Mouse (Mus musculus): ENCODE data around the gene Mrgprg. TPM values are rescaled to one million over a fixed set of nuclear protein-coding genes. Genes with fewer than 3 reads are reported as not detected.

Mrgprg gene
- 5.9 TPM in 1 of 2 replicates, not detected in the other for polyA plus RNA-seq (2012; rRNA removed; ENCODE audit: low replicate concordance)

DNA sequence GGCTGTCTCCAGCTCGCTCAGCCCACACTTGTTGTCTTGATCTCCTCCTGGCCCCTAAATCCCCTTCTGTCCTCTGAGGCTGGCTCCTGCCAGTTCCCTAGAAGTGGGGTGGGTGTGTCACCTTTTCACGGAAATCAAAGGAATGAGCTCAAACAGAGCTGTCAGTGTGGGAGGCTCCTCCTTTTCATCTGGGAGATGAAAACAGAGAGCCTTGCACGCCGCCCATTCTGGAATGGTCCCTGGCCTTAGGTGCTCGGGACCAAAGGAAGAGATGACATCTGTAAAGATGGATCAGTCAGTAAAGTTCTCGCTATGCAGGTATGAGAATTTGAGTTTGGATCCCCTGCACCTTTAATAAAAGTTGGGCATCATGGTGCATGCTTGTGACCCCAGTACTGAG lies at the start of gene Mrgprg:
Gene Mrgprg, minus strand, starts transcription at position 101 of the 400 bp plus-strand sequence.

DNA sequence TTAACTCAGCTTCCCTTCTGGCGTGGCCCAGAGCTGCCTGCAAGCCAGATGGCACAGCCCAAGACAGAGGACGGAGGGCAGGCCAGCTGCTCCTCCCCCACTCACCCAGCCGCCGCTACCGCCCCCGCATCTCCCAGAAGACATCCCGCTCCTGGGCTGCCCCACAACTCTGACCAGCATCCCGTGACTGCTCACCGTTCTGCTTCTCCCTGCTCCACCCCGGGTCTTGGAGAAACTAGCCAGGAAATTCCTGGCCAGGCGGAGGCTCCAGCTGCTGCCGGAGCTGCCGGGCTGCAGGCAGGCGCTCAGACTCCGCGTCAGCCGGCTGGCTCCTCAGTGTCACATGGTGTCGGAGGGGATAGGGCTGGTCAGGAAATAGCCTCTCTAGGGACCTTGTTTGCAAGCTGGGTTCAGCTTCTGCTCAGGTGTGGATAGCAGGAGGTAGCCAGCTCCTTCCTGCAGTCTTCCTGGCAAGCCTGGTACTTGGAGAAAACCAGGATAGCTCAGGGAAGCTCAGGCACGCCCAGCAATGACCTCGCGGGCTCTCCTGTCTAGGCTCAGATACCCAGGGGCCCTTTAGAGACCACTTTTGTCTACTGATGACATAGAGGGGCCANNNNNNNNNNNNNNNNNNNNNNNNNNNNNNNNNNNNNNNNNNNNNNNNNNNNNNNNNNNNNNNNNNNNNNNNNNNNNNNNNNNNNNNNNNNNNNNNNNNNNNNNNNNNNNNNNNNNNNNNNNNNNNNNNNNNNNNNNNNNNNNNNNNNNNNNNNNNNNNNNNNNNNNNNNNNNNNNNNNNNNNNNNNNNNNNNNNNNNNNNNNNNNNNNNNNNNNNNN lies 17.4 kb upstream of the Mrgprg start, which contains the start of gene Mrgpre:
Gene Mrgpre, minus strand, starts transcription at position 505 of the 834 bp plus-strand sequence.

DNA sequence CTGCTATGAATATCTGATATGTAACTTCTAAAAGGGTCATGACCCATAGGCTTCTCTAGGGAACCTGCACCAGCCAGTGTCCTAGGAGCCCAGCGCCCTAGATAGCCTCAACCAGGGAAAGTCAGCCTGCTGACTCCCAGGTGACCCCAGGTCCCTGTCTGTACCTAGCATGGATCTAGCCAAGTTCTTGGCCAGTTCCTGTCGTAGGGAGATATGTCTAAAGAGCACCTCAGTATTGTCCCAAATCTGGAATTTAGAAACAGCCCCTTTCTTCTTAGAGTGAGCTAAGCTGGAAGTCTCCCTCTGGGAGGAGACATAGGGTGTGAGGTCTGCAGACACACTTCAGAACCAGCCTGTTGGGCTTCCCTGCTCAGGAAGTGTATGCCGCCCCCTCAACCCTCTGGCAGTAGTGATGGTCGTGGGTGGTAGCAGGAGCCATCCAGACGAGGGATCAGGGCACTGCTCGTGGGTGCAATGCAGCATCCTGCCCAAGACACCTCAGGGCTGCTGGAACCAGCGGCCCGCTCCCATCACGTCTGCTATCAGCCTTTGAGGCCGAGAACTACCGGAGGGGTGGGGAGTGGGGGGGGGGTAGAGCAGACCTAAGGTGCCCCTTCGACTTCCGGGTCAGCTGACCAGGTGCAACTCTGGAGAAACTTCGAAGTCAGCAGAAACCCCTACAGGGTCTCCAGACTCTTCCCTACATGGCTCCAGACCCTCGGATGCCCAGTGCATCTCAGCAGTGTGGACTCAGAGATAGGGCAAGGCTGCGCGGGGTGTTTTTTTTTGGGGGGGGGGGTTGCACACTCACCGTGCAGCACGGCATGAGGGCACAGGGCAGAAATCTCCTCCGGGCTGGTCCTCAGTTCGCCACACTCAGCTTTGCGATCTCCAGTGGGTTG lies 10.4 kb downstream of the Mrgprg start, which contains the start of gene Osbpl5:
Gene Osbpl5, minus strand, starts transcription at position 861 of the 902 bp plus-strand sequence.

Other genes starting within 250 kb of the Mrgprg start
- gene Nap1l4, start 217.9 kb downstream of the Mrgprg start, polyA plus RNA-seq (2012; rRNA removed; ENCODE audit: low replicate concordance) = 92.2 and 97.1 TPM in 2 replicates
- 18.4 and 22.3 TPM in 2 replicates for gene Cars, start 166.9 kb downstream of the Mrgprg start, polyA plus RNA-seq (2012; rRNA removed; ENCODE audit: low replicate concordance)
- 0.98 and 1.0 TPM in 2 replicates for gene Tnfrsf26, start 138.3 kb downstream of the Mrgprg start, polyA plus RNA-seq (2012; rRNA removed; ENCODE audit: low replicate concordance)
- 11.0 and 13.3 TPM in 2 replicates for gene Tnfrsf22, start 117.3 kb downstream of the Mrgprg start, polyA plus RNA-seq (2012; rRNA removed; ENCODE audit: low replicate concordance)
- 9.4 and 10.2 TPM in 2 replicates for gene Tnfrsf23, start 81.1 kb downstream of the Mrgprg start, polyA plus RNA-seq (2012; rRNA removed; ENCODE audit: low replicate concordance)
- 68.9 and 93.7 TPM in 2 replicates for gene Osbpl5, start 10.0 kb downstream of the Mrgprg start, polyA plus RNA-seq (2012; rRNA removed; ENCODE audit: low replicate concordance)
- 2.0 and 2.8 TPM in 2 replicates for gene Mrgpre, start 17.5 kb upstream of the Mrgprg start, polyA plus RNA-seq (2012; rRNA removed; ENCODE audit: low replicate concordance)
- 14.2 and 16.2 TPM in 2 replicates for gene Nadsyn1, start 55.9 kb upstream of the Mrgprg start, polyA plus RNA-seq (2012; rRNA removed; ENCODE audit: low replicate concordance)
- 109 and 118 TPM in 2 replicates for gene Dhcr7, start 56.2 kb upstream of the Mrgprg start, polyA plus RNA-seq (2012; rRNA removed; ENCODE audit: low replicate concordance)
- gene Gm498, start 99.8 kb upstream of the Mrgprg start, polyA plus RNA-seq (2012; rRNA removed; ENCODE audit: low replicate concordance) = not detected in 2 replicates
- 0.21 and 4.6 TPM in 2 replicates for gene Shank2, start 234.9 kb upstream of the Mrgprg start, polyA plus RNA-seq (2012; rRNA removed; ENCODE audit: low replicate concordance)

All from subcutaneous adipose tissue, adult 2 months (tissue).